30 mouse cellular contexts compared by ENCODE assay signal in genomic region chr7:101066009-101066408, GRCm38 (mm10). TPM values are rescaled to one million over a fixed set of nuclear protein-coding genes. Genes with fewer than 3 reads are reported as not detected.
DNase-seq lines count a peak whose midpoint lies in the region; ATAC-seq and TF ChIP-seq lines count a peak whose summit lies in the region.
"Had no signal": no experiment of that assay in that cellular context is flagged by ENCODE, and none has a peak within 500 bp of the region (broad histone marks: within the 10 kb centered on the region; RNA-seq: fewer than 3 reads in every experiment).

No protein-coding gene starts in this region.

- no peak overlapping the region for H3K4me2 ChIP-seq in stomach, embryonic 15.5 days
- no peak overlapping the region for H3K4me2 ChIP-seq in stomach, postnatal 0 days (replicated peaks; ENCODE audit: low read depth)
- H3K4me2 ChIP-seq: embryonic facial prominence, embryonic 15.5 days; forebrain, embryonic 12.5 days; heart, embryonic 12.5 days; hindbrain, embryonic 13.5 days; kidney, embryonic 15.5 days; lung, embryonic 14.5 days; midbrain, embryonic 12.5 days; neural tube, embryonic 12.5 days had no signal

- no peak for TF ChIP-seq POLR2A in kidney, adult 2 months (IDR thresholded peaks at IDR 0.05; ENCODE audit: low read depth, low read length)

- no peaks in the 10 kb centered on the region for H3K36me3 ChIP-seq in kidney, adult 2 months (ENCODE audit: control insufficient read depth, insufficient read depth, low read length)
- H3K36me3 ChIP-seq in stomach, embryonic 15.5 days: no peaks in the 10 kb centered on the region
- no peaks in the 10 kb centered on the region for H3K36me3 ChIP-seq in stomach, postnatal 0 days (ENCODE audit: control insufficient read depth, insufficient read depth, low read length)
- H3K36me3 ChIP-seq in macrophage (ENCODE audit: inconsistent target): no peaks in the 10 kb centered on the region
- H3K36me3 ChIP-seq: embryonic facial prominence, embryonic 10.5 days; embryonic facial prominence, embryonic 15.5 days; forebrain, embryonic 12.5 days; G1E; heart, embryonic 12.5 days; hindbrain, embryonic 13.5 days; kidney, embryonic 15.5 days; midbrain, embryonic 12.5 days; neural tube, embryonic 12.5 days had no signal

- peak; percentile 62 for DNase-seq in kidney, adult 2 months
- DNase-seq in kidney, postnatal 14 days: no peak
- no peak for DNase-seq in stomach, postnatal 0 days (ENCODE audit: low spot score)
- no peak for DNase-seq in c-Kit-positive CD71-positive TER-119-positive erythroid progenitor cells, embryonic 14.5 days (ENCODE audit: low spot score)
- no peak for DNase-seq in adrenal gland, postnatal 36 days
- DNase-seq: adrenal gland, postnatal 10 days; cerebellum, adult 2 months; cerebellum, postnatal 14 days; forebrain, postnatal 0 days; heart, adult 2 months; heart, postnatal 4 days; layer of hippocampus, postnatal 36 days; left cerebral cortex, postnatal 4 days; lung, embryonic 14.5 days; lung, postnatal 14 days; right cerebral cortex, postnatal 4 days; thymus, postnatal 25 days had no signal

- H3K27ac ChIP-seq in kidney, adult 2 months (ENCODE audit: insufficient read depth, low read depth, low read length): no peak overlapping the region
- 0 out of 2 replicates have a peak overlapping the region, but pooled peaks have one; percentile 31 for H3K27ac ChIP-seq in stomach, embryonic 15.5 days
- H3K27ac ChIP-seq in stomach, postnatal 0 days (replicated peaks): no peak overlapping the region
- H3K27ac ChIP-seq in macrophage: 0 out of 2 replicates have a peak overlapping the region, but pooled peaks have one; percentile 28
- H3K27ac ChIP-seq: embryonic facial prominence, embryonic 10.5 days; embryonic facial prominence, embryonic 15.5 days; forebrain, embryonic 12.5 days; hindbrain, embryonic 13.5 days; midbrain, embryonic 12.5 days; neural tube, embryonic 12.5 days had no signal

- H3K4me1 ChIP-seq in kidney, adult 2 months (ENCODE audit: control insufficient read depth, insufficient read depth, low read length): peaks cover 27% of the 10 kb centered on the region
- peaks cover 8% of the 10 kb centered on the region; the same call in 1 of the 2 replicates for H3K4me1 ChIP-seq in stomach, embryonic 15.5 days
- 0 out of 2 replicates have a peak, but pooled peaks cover 4% of the 10 kb centered on the region for H3K4me1 ChIP-seq in stomach, postnatal 0 days (replicated peaks; ENCODE audit: control insufficient read depth, insufficient read depth)
- H3K4me1 ChIP-seq: forebrain, embryonic 12.5 days; midbrain, embryonic 12.5 days; neural tube, embryonic 12.5 days had no signal

- WGBS in kidney, adult 2 months: 70% methylated on average over 5 of the region's 5 CpGs
- WGBS in stomach, embryonic 15.5 days: 79% methylated on average over 5 of the region's 5 CpGs
- WGBS in stomach, postnatal 0 days: 82% methylated on average over 5 of the region's 5 CpGs
- WGBS in macrophage (ENCODE audit: missing documents): 94% methylated on average over 5 of the region's 5 CpGs

- no peaks in the 10 kb centered on the region for H3K27me3 ChIP-seq in kidney, adult 2 months (replicated peaks; ENCODE audit: control insufficient read depth, insufficient read depth, low read length)
- H3K27me3 ChIP-seq in stomach, embryonic 15.5 days (replicated peaks): no peaks in the 10 kb centered on the region
- H3K27me3 ChIP-seq in stomach, postnatal 0 days (ENCODE audit: control insufficient read depth, insufficient read depth, low read length): no peaks in the 10 kb centered on the region
- H3K27me3 ChIP-seq: embryonic facial prominence, embryonic 15.5 days; heart, embryonic 12.5 days; kidney, embryonic 15.5 days; neural tube, embryonic 12.5 days had no signal

- no peak for TF ChIP-seq EP300 in stomach, postnatal 0 days (optimal IDR thresholded peaks at IDR 0.05)

- no peaks in the 10 kb centered on the region for H3K79me2 ChIP-seq in macrophage (ENCODE audit: inconsistent target)

- no peak for TF ChIP-seq CTCF in kidney, adult 2 months (conservative IDR thresholded peaks at IDR 0.05; ENCODE audit: insufficient read depth, insufficient read length, low read depth, low read length)
- no peak for TF ChIP-seq CTCF in stomach, postnatal 0 days (IDR thresholded peaks at IDR 0.05; ENCODE audit: low read depth)

- H3K4me3 ChIP-seq in kidney, adult 2 months (ENCODE audit: insufficient read depth, low read depth, low read length): no peak overlapping the region
- H3K4me3 ChIP-seq in stomach, embryonic 15.5 days (replicated peaks): no peak overlapping the region
- no peak overlapping the region for H3K4me3 ChIP-seq in stomach, postnatal 0 days (ENCODE audit: low read depth, low read length)
- no peak overlapping the region for H3K4me3 ChIP-seq in macrophage (ENCODE audit: inconsistent target)
- H3K4me3 ChIP-seq: embryonic facial prominence, embryonic 10.5 days; embryonic facial prominence, embryonic 15.5 days; forebrain, embryonic 12.5 days; heart, adult 2 months; heart, embryonic 12.5 days; hindbrain, embryonic 13.5 days; kidney, embryonic 15.5 days; midbrain, embryonic 12.5 days; myocyte; neural tube, embryonic 12.5 days had no signal

- ATAC-seq in stomach, embryonic 15.5 days (ENCODE audit: insufficient read depth, low FRiP score, low read depth): no peak
- ATAC-seq in stomach, postnatal 0 days (ENCODE audit: low FRiP score, low TSS enrichment): no peak
- ATAC-seq in megakaryocyte-erythroid progenitor cell, adult 5-6 weeks (replicated peaks; ENCODE audit: low FRiP score, low TSS enrichment, poor library complexity, severe bottlenecking): no peak
- ATAC-seq: forebrain, postnatal 0 days had no signal

- no peak overlapping the region for H3K9ac ChIP-seq in stomach, embryonic 15.5 days
- no peak overlapping the region for H3K9ac ChIP-seq in stomach, postnatal 0 days (ENCODE audit: low read length)
- H3K9ac ChIP-seq: embryonic facial prominence, embryonic 15.5 days; forebrain, embryonic 12.5 days; forebrain, postnatal 0 days; heart, embryonic 12.5 days; hindbrain, embryonic 13.5 days; kidney, embryonic 15.5 days; lung, embryonic 14.5 days; midbrain, embryonic 12.5 days; neural tube, embryonic 12.5 days had no signal

- H3K9me3 ChIP-seq in stomach, embryonic 15.5 days: no peaks in the 10 kb centered on the region
- no peaks in the 10 kb centered on the region for H3K9me3 ChIP-seq in stomach, postnatal 0 days (ENCODE audit: control insufficient read depth, low read length)
- H3K9me3 ChIP-seq: embryonic facial prominence, embryonic 10.5 days; embryonic facial prominence, embryonic 15.5 days; forebrain, embryonic 12.5 days; G1E; heart, embryonic 12.5 days; hindbrain, embryonic 13.5 days; kidney, embryonic 15.5 days; midbrain, embryonic 12.5 days; neural tube, embryonic 12.5 days had no signal

RNA-seq across cellular contexts. Expression of gene Fchsd2, which starts 26.7 kb away (rescaled TPM):
- 5.3 and 7.1 TPM in 2 replicates for polyA plus RNA-seq in kidney, adult 2 months (2012; rRNA removed)
- polyA plus RNA-seq in stomach, embryonic 15.5 days (2015; fragmentation: Nextera tagmentation; extraction: Ambion mirVana): 20.0 and 21.2 TPM in 2 replicates
- 6.4 and 6.9 TPM in 2 replicates for polyA plus RNA-seq in stomach, postnatal 0 days (2015; fragmentation: Nextera tagmentation; extraction: Ambion mirVana)
- 1,000 to 10,000 TPM in 11 of 26 experiments, 100 to 1,000 TPM in 15; 302 to 5,659 (median 714) TPM for total RNA-seq in macrophage (2018; cell fraction: chromatin; rRNA removed)
- total RNA-seq in macrophage (2018; cell fraction: cytosol; rRNA removed): 100 to 1,000 TPM in 4 of 26 experiments, 10 to 100 TPM in 22; 37.3 to 238 (median 64.3) TPM
- 1,000 to 10,000 TPM in 7 of 26 experiments, 100 to 1,000 TPM in 19; 113 to 3,470 (median 457) TPM for total RNA-seq in macrophage (2018; cell fraction: nucleus; rRNA removed)
- polyA plus RNA-seq in macrophage (2018): 39.2 to 50.7 TPM (median 43.9 TPM) in 3 replicates
- total RNA-seq in adrenal gland, postnatal 36 days (2021): 10 to 100 TPM; 21.2 to 23.2 TPM
- 16.2 and 19.1 TPM in 2 replicates for total RNA-seq in megakaryocyte-erythroid progenitor cell, adult 5-6 weeks (2014; fragmentation: Nextera tagmentation)
- 20.2 and 22.6 TPM in 2 replicates for total RNA-seq in megakaryocyte-erythroid progenitor cell, adult 5-6 weeks (2017)

RNA-seq across cellular contexts. Expression of gene P2ry2, which starts 53.3 kb away (rescaled TPM):
- polyA plus RNA-seq in kidney, adult 2 months (2012; rRNA removed): 15.0 and 16.9 TPM in 2 replicates
- 3.0 and 4.9 TPM in 2 replicates for polyA plus RNA-seq in stomach, embryonic 15.5 days (2015; fragmentation: Nextera tagmentation; extraction: Ambion mirVana)
- 5.7 and 5.8 TPM in 2 replicates for polyA plus RNA-seq in stomach, postnatal 0 days (2015; fragmentation: Nextera tagmentation; extraction: Ambion mirVana)
- 100 to 1,000 TPM in 9 of 26 experiments, 10 to 100 TPM in 17; 15.2 to 495 (median 73.8) TPM for total RNA-seq in macrophage (2018; cell fraction: chromatin; rRNA removed)
- 100 to 1,000 TPM in 2 of 26 experiments, 10 to 100 TPM in 17, 1 to 10 TPM in 7; 5.8 to 162 (median 14.2) TPM for total RNA-seq in macrophage (2018; cell fraction: cytosol; rRNA removed)
- total RNA-seq in macrophage (2018; cell fraction: nucleus; rRNA removed): 100 to 1,000 TPM in 8 of 26 experiments, 10 to 100 TPM in 18; 12.4 to 280 (median 55.0) TPM
- 8.0 to 11.7 TPM (median 9.1 TPM) in 3 replicates for polyA plus RNA-seq in macrophage (2018)
- 1 to 10 TPM; 1.7 to 2.2 TPM for total RNA-seq in adrenal gland, postnatal 36 days (2021)
- 0.64 and 0.70 TPM in 2 replicates for total RNA-seq in megakaryocyte-erythroid progenitor cell, adult 5-6 weeks (2014; fragmentation: Nextera tagmentation)
- total RNA-seq in megakaryocyte-erythroid progenitor cell, adult 5-6 weeks (2017): 0.28 and 2.2 TPM in 2 replicates
- polyA plus RNA-seq: G1E had no signal

Comparison
In these comparisons a context has a peak if more than half of its experiments do, and no peak if none do; other contexts are left out.
1. H3K27ac ChIP-seq: peak in stomach, embryonic 15.5 days (single experiment) and macrophage (single experiment); none in kidney, adult 2 months (single experiment) and stomach, postnatal 0 days (single experiment).